ENCODE assay signal across 8 mouse cellular contexts in genomic region chr7:127652050-127652449, GRCm38 (mm10). TPM values are rescaled to one million over a fixed set of nuclear protein-coding genes. Genes with fewer than 3 reads are reported as not detected.
A peak's percentile ranks its signal among the peaks of the same experiment; 100 is the strongest.
DNase-seq lines count a peak whose midpoint lies in the region; ATAC-seq lines count a peak whose summit lies in the region.
"Had no signal": no experiment of that assay in that cellular context is flagged by ENCODE, and none has a peak within 500 bp of the region (broad histone marks: within the 10 kb centered on the region; RNA-seq: fewer than 3 reads in every experiment).

No protein-coding gene starts in this region.

- DNase-seq in forebrain, embryonic 10.5 days (ENCODE audit: extremely low spot score, low spot score), result peak; percentile 35
- DNase-seq in midbrain, embryonic 14.5 days, result peak; percentile 36
- no peak for DNase-seq in cerebellum, postnatal 10 days
- no peak for DNase-seq in ovary, adult 18-20 months (ENCODE audit: low spot score)

- no peaks in the 10 kb centered on the region for H3K9me3 ChIP-seq in forebrain, embryonic 10.5 days
- H3K9me3 ChIP-seq in kidney, embryonic 16.5 days (ENCODE audit: low read length), result no peaks in the 10 kb centered on the region
- H3K9me3 ChIP-seq in midbrain, embryonic 14.5 days (ENCODE audit: control insufficient read depth, low read length), result no peaks in the 10 kb centered on the region

- ATAC-seq in kidney, embryonic 16.5 days (ENCODE audit: low FRiP score, low TSS enrichment), result peak; percentile 84
- ATAC-seq in midbrain, embryonic 14.5 days (ENCODE audit: low FRiP score, low TSS enrichment), result no peak
- ATAC-seq in erythroid progenitor cell, adult 5-6 weeks (replicated peaks; ENCODE audit: low FRiP score, poor library complexity, severe bottlenecking), result no peak

- WGBS in forebrain, embryonic 10.5 days, result 22% methylated on average over 18 of the region's 18 CpGs
- 4% methylated on average over 18 of the region's 18 CpGs for WGBS in kidney, embryonic 16.5 days
- WGBS in midbrain, embryonic 14.5 days, result 16% methylated on average over 18 of the region's 18 CpGs

- no peak overlapping the region for H3K27ac ChIP-seq in brown adipose tissue, adult 24 weeks (replicated peaks; ENCODE audit: low read depth, low read length)
- peak overlapping the region; percentile 20; the same call in 1 of the 2 replicates for H3K27ac ChIP-seq in forebrain, embryonic 10.5 days
- H3K27ac ChIP-seq in kidney, embryonic 16.5 days (ENCODE audit: low read length), result peak overlapping the region; percentile 28; the same call in 1 of the 2 replicates
- H3K27ac ChIP-seq in midbrain, embryonic 14.5 days (replicated peaks; ENCODE audit: low read depth, low read length), result no peak overlapping the region

- peak overlapping the region; percentile 61 for H3K9ac ChIP-seq in kidney, embryonic 16.5 days (replicated peaks; ENCODE audit: low read length)
- H3K9ac ChIP-seq in midbrain, embryonic 14.5 days (replicated peaks; ENCODE audit: low read length), result 0 out of 2 replicates have a peak overlapping the region, but pooled peaks have one; percentile 16

- peak overlapping the region; percentile 52 for H3K4me2 ChIP-seq in kidney, embryonic 16.5 days (replicated peaks; ENCODE audit: low read depth, low read length)
- peak overlapping the region; percentile 21; the same call in 1 of the 2 replicates for H3K4me2 ChIP-seq in midbrain, embryonic 14.5 days (ENCODE audit: low read length)

- peak overlapping the region; percentile 16; the same call in 1 of the 2 replicates for H3K4me3 ChIP-seq in brown adipose tissue, adult 24 weeks (ENCODE audit: insufficient read depth, low read depth, low read length)
- peak overlapping the region; percentile 18 for H3K4me3 ChIP-seq in forebrain, embryonic 10.5 days
- H3K4me3 ChIP-seq in kidney, embryonic 16.5 days (ENCODE audit: low read length), result peak overlapping the region; percentile 29
- no peak overlapping the region for H3K4me3 ChIP-seq in midbrain, embryonic 14.5 days (replicated peaks; ENCODE audit: low read depth, low read length)
- H3K4me3 ChIP-seq: myocyte had no signal

- peaks cover 4% of the 10 kb centered on the region; the same call in 1 of the 2 replicates for H3K27me3 ChIP-seq in forebrain, embryonic 10.5 days (ENCODE audit: poor library complexity, severe bottlenecking)
- H3K27me3 ChIP-seq in kidney, embryonic 16.5 days (ENCODE audit: insufficient read depth, low read length), result no peaks in the 10 kb centered on the region
- no peaks in the 10 kb centered on the region for H3K27me3 ChIP-seq in midbrain, embryonic 14.5 days (ENCODE audit: control insufficient read depth, insufficient read depth, low read length)

- H3K36me3 ChIP-seq in forebrain, embryonic 10.5 days (replicated peaks), result no peaks in the 10 kb centered on the region
- no peaks in the 10 kb centered on the region for H3K36me3 ChIP-seq in kidney, embryonic 16.5 days (ENCODE audit: insufficient read depth, low read length)
- H3K36me3 ChIP-seq in midbrain, embryonic 14.5 days (ENCODE audit: control insufficient read depth, insufficient read depth, low read length), result no peaks in the 10 kb centered on the region

- H3K4me1 ChIP-seq in brown adipose tissue, adult 24 weeks (ENCODE audit: control insufficient read depth, insufficient read depth, insufficient read length, low read length), result 0 out of 2 replicates have a peak, but pooled peaks cover 2% of the 10 kb centered on the region
- H3K4me1 ChIP-seq in forebrain, embryonic 10.5 days, result peaks cover 8% of the 10 kb centered on the region
- H3K4me1 ChIP-seq in kidney, embryonic 16.5 days (ENCODE audit: insufficient read depth, low read length), result peaks cover 9% of the 10 kb centered on the region
- H3K4me1 ChIP-seq in midbrain, embryonic 14.5 days (ENCODE audit: control insufficient read depth, insufficient read depth, low read length), result no peaks in the 10 kb centered on the region

RNA-seq across cellular contexts. Expression of gene Zfp629, which starts 36.5 kb away (rescaled TPM):
- polyA plus RNA-seq in brown adipose tissue, adult 24 weeks (2012; ENCODE audit: insufficient read depth, insufficient read length, missing spikeins), result 6.6 and 7.5 TPM in 2 replicates
- polyA plus RNA-seq in forebrain, embryonic 10.5 days (2016; fragmentation: Nextera tagmentation; extraction: Ambion mirVana), result 30.6 and 33.0 TPM in 2 replicates
- 19.8 and 22.1 TPM in 2 replicates for polyA plus RNA-seq in kidney, embryonic 16.5 days (2015; fragmentation: Nextera tagmentation; extraction: Ambion mirVana)
- 22.4 and 31.6 TPM in 2 replicates for polyA plus RNA-seq in midbrain, embryonic 14.5 days (2014; fragmentation: Nextera tagmentation; extraction: Ambion mirVana)
- 2.2 and 5.4 TPM in 2 replicates for total RNA-seq in erythroid progenitor cell, adult 5-6 weeks (2015; ENCODE audit: low replicate concordance)
- 0.38 and 1.3 TPM in 2 replicates for total RNA-seq in erythroid progenitor cell, adult 5-6 weeks (2017; ENCODE audit: low replicate concordance)

RNA-seq across cellular contexts. Expression of gene Bcl7c, which starts 56.7 kb away (rescaled TPM):
- polyA plus RNA-seq in brown adipose tissue, adult 24 weeks (2012; ENCODE audit: insufficient read depth, insufficient read length, missing spikeins), result 15.7 and 17.4 TPM in 2 replicates
- 44.5 and 50.4 TPM in 2 replicates for polyA plus RNA-seq in forebrain, embryonic 10.5 days (2016; fragmentation: Nextera tagmentation; extraction: Ambion mirVana)
- polyA plus RNA-seq in kidney, embryonic 16.5 days (2015; fragmentation: Nextera tagmentation; extraction: Ambion mirVana), result 50.5 and 54.5 TPM in 2 replicates
- 47.2 and 54.0 TPM in 2 replicates for polyA plus RNA-seq in midbrain, embryonic 14.5 days (2014; fragmentation: Nextera tagmentation; extraction: Ambion mirVana)
- 4.0 and 9.6 TPM in 2 replicates for total RNA-seq in erythroid progenitor cell, adult 5-6 weeks (2015; ENCODE audit: low replicate concordance)
- 2.6 and 12.7 TPM in 2 replicates for total RNA-seq in erythroid progenitor cell, adult 5-6 weeks (2017; ENCODE audit: low replicate concordance)

Comparison
In these comparisons a context has a peak if more than half of its experiments do, and no peak if none do; other contexts are left out.
1. H3K27ac ChIP-seq: peak in forebrain, embryonic 10.5 days (single experiment) and kidney, embryonic 16.5 days (single experiment); none in brown adipose tissue, adult 24 weeks (single experiment) and midbrain, embryonic 14.5 days (single experiment).
2. DNase-seq: peak in forebrain, embryonic 10.5 days (single experiment) and midbrain, embryonic 14.5 days (single experiment); none in cerebellum, postnatal 10 days (0 of 2) and ovary, adult 18-20 months (single experiment).